Mouse (Mus musculus): ENCODE results near the gene Pctp. TPM values are rescaled to one million over a fixed set of nuclear protein-coding genes. Genes with fewer than 3 reads are reported as not detected.

Gene Pctp
- polyA plus RNA-seq, 2 experiments = 4.3 to 5.1 TPM

DNA sequence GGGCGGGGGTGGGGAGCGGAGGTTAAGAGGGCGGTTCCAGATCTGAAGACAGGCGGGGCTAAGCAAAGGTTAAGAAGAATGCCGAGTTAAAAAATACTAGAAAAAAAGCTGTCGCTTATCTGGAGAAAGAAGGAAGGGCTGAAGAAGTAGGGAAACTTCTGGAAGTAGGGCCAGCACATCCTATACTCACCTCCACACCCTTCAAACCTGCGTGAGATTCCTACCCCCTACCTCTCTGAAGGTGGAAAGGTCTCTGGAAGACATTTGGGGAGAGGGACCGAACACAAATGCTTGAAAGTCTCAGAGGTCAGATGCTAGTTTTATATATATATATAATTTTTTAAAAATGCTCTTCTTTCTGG is 274 bp upstream of the Pctp start:
- Histone ChIP-seq H3K4me2 (ENCODE audit: low read depth) (peak overlapping the region; percentile 91), H3K4me3 (ENCODE audit: insufficient read depth in 1 of 2, low read depth in 2 of 2, low read length in 2 of 2) (peak overlapping the region in 1 of 2 experiments; percentile 69; a peak in 2 of 4 replicates), H3K9me3 (ENCODE audit: control insufficient read depth, low read length) (no peaks in the 10 kb centered on the region), H3K27ac (no peak overlapping the region), H3K27me3 (ENCODE audit: control insufficient read depth, insufficient read depth, low read length) (no peaks in the 10 kb centered on the region), H3K36me3 (replicated peaks; ENCODE audit: control insufficient read depth, insufficient read depth, low read depth) (no peaks in the 10 kb centered on the region), H3K9ac (replicated peaks) (no peak overlapping the region), H3K4me1 (replicated peaks; ENCODE audit: control insufficient read depth in 2 of 2, insufficient read depth in 2 of 2, low read length in 1 of 2) (peaks cover 7 to 8% of the 10 kb centered on the region in 2 experiments; a peak in 3 of 4 replicates)
- ATAC-seq (ENCODE audit: insufficient read depth) = no peak
- TF ChIP-seq CTCF (IDR thresholded peaks at IDR 0.05; ENCODE audit: low read depth) (no peak), EP300 (IDR thresholded peaks at IDR 0.05; ENCODE audit: low read depth) (no peak)
- WGBS (ENCODE audit: insufficient replicate concordance) = 12% methylated on average over 8 of the region's 8 CpGs
- no peak for DNase-seq (ENCODE audit: low read depth in 3 of 3, low spot score in 3 of 3)

GRCm38 (mm10) chr11:90001396-90002230 is 1.1 kb downstream of the Pctp start:
- H3K4me1 ChIP-seq (replicated peaks; ENCODE audit: control insufficient read depth in 2 of 2, insufficient read depth in 2 of 2, low read length in 1 of 2) = peaks cover 7 to 13% of the 10 kb centered on the region in 2 experiments; a peak in 3 of 4 replicates
- TF ChIP-seq CTCF (IDR thresholded peaks at IDR 0.05; ENCODE audit: low read depth) (no peak), EP300 (IDR thresholded peaks at IDR 0.05; ENCODE audit: low read depth) (no peak)
- no peak for ATAC-seq (ENCODE audit: insufficient read depth)
- 65% methylated on average over 10 of the region's 10 CpGs for WGBS (ENCODE audit: insufficient replicate concordance)
- no peak overlapping the region; the same call in 1 of the 2 replicates for H3K9ac ChIP-seq (replicated peaks)
- no peaks in the 10 kb centered on the region for H3K27me3 ChIP-seq (ENCODE audit: control insufficient read depth, insufficient read depth, low read length)
- DNase-seq (ENCODE audit: low read depth in 3 of 3, low spot score in 3 of 3) = no peak
- H3K4me2 ChIP-seq (ENCODE audit: low read depth) = peak overlapping the region; percentile 91
- no peaks in the 10 kb centered on the region for H3K9me3 ChIP-seq (ENCODE audit: control insufficient read depth, low read length)
- H3K36me3 ChIP-seq (replicated peaks; ENCODE audit: control insufficient read depth, insufficient read depth, low read depth) = no peaks in the 10 kb centered on the region
- H3K27ac ChIP-seq = no peak overlapping the region
- H3K4me3 ChIP-seq (ENCODE audit: insufficient read depth in 1 of 2, low read depth in 2 of 2, low read length in 2 of 2) = peak overlapping the region; percentile 69 to 78; a peak in 3 of 4 replicates

DNA sequence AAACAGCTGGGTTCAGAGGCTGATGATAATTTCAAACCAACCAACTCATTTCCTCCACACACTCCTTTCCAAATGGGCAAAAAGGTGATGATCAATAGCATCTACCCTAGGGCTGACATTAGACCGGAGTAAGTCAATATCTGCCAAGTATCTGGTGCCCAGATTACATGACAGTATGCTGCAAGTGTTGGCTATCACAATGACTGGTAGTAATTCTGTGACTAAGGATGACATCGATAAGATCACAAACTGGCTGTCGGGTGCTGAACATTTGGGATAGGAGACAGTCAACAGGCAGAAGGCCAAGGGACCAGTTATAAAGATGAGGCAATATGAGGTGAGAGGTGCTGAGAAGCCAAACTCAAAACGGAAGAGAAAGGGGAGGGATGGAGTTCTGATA is 2.0 kb downstream of the Pctp start:
- no peaks in the 10 kb centered on the region for H3K9me3 ChIP-seq (ENCODE audit: control insufficient read depth, low read length)
- ATAC-seq (ENCODE audit: insufficient read depth) = no peak
- H3K36me3 ChIP-seq (replicated peaks; ENCODE audit: control insufficient read depth, insufficient read depth, low read depth) = no peaks in the 10 kb centered on the region
- peaks cover 7 to 15% of the 10 kb centered on the region in 2 experiments; a peak in 3 of 4 replicates for H3K4me1 ChIP-seq (replicated peaks; ENCODE audit: control insufficient read depth in 2 of 2, insufficient read depth in 2 of 2, low read length in 1 of 2)
- H3K27ac ChIP-seq = no peak overlapping the region
- no peak overlapping the region for H3K9ac ChIP-seq (replicated peaks)
- WGBS (ENCODE audit: insufficient replicate concordance) = 67% methylated on average over 4 of the region's 4 CpGs
- no peak overlapping the region for H3K4me2 ChIP-seq (ENCODE audit: low read depth)
- no peak overlapping the region for H3K4me3 ChIP-seq (ENCODE audit: insufficient read depth in 1 of 2, low read depth in 2 of 2, low read length in 2 of 2)
- H3K27me3 ChIP-seq (ENCODE audit: control insufficient read depth, insufficient read depth, low read length) = no peaks in the 10 kb centered on the region
- no peak for DNase-seq (ENCODE audit: low read depth in 3 of 3, low spot score in 3 of 3)
- no peak for TF ChIP-seq CTCF (IDR thresholded peaks at IDR 0.05; ENCODE audit: low read depth)
- no peak for TF ChIP-seq EP300 (IDR thresholded peaks at IDR 0.05; ENCODE audit: low read depth)

DNA sequence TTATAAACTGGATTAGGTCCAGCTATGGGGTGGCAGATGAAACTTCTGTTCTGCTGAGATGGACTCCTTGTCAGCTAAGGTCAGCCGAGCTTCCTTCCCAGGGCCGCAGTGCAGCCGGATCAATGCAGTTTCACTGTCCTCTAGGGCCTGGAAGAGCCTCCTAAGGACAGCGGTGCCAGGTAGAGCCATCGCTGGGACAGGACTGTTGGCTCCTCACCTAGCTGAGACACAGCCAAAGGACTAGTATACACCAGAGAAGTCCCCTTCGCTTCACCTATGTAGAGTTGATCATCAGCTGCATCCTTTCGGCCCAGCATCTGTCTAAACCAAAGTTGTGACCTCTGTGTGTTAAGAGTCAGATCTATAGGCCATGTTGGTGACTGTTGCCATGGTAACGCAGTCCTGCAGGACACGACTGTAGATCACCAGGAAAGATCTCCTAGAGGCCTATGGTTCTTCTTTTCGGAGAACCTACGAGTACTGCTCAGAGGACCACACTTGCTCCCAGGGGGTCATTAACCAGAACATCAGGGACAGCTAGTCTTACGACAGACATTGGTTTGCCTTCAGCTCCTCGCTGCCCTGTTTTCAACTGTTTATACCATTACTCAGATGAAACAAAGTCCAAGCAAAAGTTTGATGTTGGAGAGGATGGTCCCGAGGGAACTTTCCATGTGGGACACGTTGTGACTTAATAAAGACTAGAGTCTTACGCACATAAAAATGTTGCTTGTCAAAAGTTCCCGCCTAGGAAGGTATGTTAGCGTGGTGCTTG is 3.5 kb downstream of the Pctp start:
- Histone ChIP-seq H3K9me3 (ENCODE audit: control insufficient read depth, low read length) (no peaks in the 10 kb centered on the region), H3K4me2 (ENCODE audit: low read depth) (no peak overlapping the region), H3K36me3 (replicated peaks; ENCODE audit: control insufficient read depth, insufficient read depth, low read depth) (no peaks in the 10 kb centered on the region), H3K27ac (no peak overlapping the region), H3K27me3 (ENCODE audit: control insufficient read depth, insufficient read depth, low read length) (no peaks in the 10 kb centered on the region), H3K4me1 (replicated peaks; ENCODE audit: control insufficient read depth in 2 of 2, insufficient read depth in 2 of 2, low read length in 1 of 2) (peaks cover 7 to 19% of the 10 kb centered on the region in 2 experiments; a peak in 3 of 4 replicates), H3K4me3 (ENCODE audit: insufficient read depth in 1 of 2, low read depth in 2 of 2, low read length in 2 of 2) (no peak overlapping the region), H3K9ac (replicated peaks) (no peak overlapping the region)
- DNase-seq (ENCODE audit: low read depth in 3 of 3, low spot score in 3 of 3) (no peak), ATAC-seq (ENCODE audit: insufficient read depth) (no peak)
- 75% methylated on average over 18 of the region's 18 CpGs for WGBS (ENCODE audit: insufficient replicate concordance)
- TF ChIP-seq EP300 (IDR thresholded peaks at IDR 0.05; ENCODE audit: low read depth) (no peak), CTCF (IDR thresholded peaks at IDR 0.05; ENCODE audit: low read depth) (no peak)

DNA sequence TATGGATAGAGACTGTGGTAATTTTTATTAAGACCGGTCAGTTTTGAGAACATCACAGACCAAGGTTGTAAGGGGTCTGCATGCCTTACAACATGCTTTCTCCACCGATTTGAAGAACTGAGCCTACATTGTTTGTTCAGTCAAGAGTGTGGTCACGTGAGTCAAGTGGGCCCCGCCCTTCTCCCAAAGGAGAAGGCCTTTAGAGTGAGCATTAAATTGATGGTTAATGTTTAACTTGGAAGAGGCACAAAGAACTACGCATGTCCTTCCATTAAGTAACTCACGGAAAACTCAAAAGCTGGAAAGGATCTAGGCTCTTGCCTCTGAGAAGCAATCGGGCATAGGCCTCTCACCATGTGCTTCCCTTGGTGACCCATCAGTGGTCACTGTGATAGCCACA is 5.8 kb downstream of the Pctp start:
- Histone ChIP-seq H3K9ac (replicated peaks) (no peak overlapping the region), H3K4me3 (ENCODE audit: insufficient read depth in 1 of 2, low read depth in 2 of 2, low read length in 2 of 2) (no peak overlapping the region), H3K4me2 (ENCODE audit: low read depth) (no peak overlapping the region), H3K9me3 (ENCODE audit: control insufficient read depth, low read length) (no peaks in the 10 kb centered on the region), H3K27ac (no peak overlapping the region), H3K27me3 (ENCODE audit: control insufficient read depth, insufficient read depth, low read length) (no peaks in the 10 kb centered on the region), H3K4me1 (replicated peaks; ENCODE audit: control insufficient read depth in 2 of 2, insufficient read depth in 2 of 2, low read length in 1 of 2) (peaks cover 3 to 15% of the 10 kb centered on the region in 2 experiments; a peak in 3 of 4 replicates), H3K36me3 (replicated peaks; ENCODE audit: control insufficient read depth, insufficient read depth, low read depth) (no peaks in the 10 kb centered on the region)
- no peak for DNase-seq (ENCODE audit: low read depth in 3 of 3, low spot score in 3 of 3)
- no peak for TF ChIP-seq CTCF (IDR thresholded peaks at IDR 0.05; ENCODE audit: low read depth)
- TF ChIP-seq EP300 (IDR thresholded peaks at IDR 0.05; ENCODE audit: low read depth) = no peak
- no peak for ATAC-seq (ENCODE audit: insufficient read depth)
- 71% methylated on average over 7 of the region's 7 CpGs for WGBS (ENCODE audit: insufficient replicate concordance)

Data from liver, embryonic 14.5 days (tissue).